In genomic region chr7:80628708-80629183, GRCm38 (mm10) we compare ENCODE assay signal across 8 mouse cellular contexts. TPM values are rescaled to one million over a fixed set of nuclear protein-coding genes. Genes with fewer than 3 reads are reported as not detected.
DNase-seq lines count a peak whose midpoint lies in the region; ATAC-seq and TF ChIP-seq lines count a peak whose summit lies in the region.

No protein-coding gene starts in this region.

- DNase-seq in adrenal gland, adult 2 months, result peak; percentile 54
- no peak for DNase-seq in adrenal gland, postnatal 4 days (ENCODE audit: low spot score in 2 of 2)
- no peak for DNase-seq in CH12.LX (ENCODE audit: extremely low read depth)
- DNase-seq in cerebellum, adult 9-11 months, result peak; percentile 96
- no peak for DNase-seq in heart, embryonic 10.5 days (ENCODE audit: low spot score)
- DNase-seq in kidney, postnatal 14 days, result peak; percentile 80
- peak; percentile 34 to 43 for DNase-seq in right cerebral cortex, postnatal 36 days (ENCODE audit: low spot score in 2 of 2)

- in situ Hi-C loops in CH12.LX (cut with MboI; ENCODE audit: low pct_ligation_motif_present, low pct_unique_long_range_greater_than_20kb, low sequenced_read_pairs), result no loop called here

- H3K36me3 ChIP-seq in CH12.LX (replicated peaks in 1 of 2; ENCODE audit: control insufficient read depth in 1 of 2, insufficient read depth in 1 of 2, low read length in 1 of 2), result peaks cover 3 to 34% of the 10 kb centered on the region in 2 experiments
- peaks cover 18% of the 10 kb centered on the region for H3K36me3 ChIP-seq in heart, embryonic 10.5 days
- no peaks in the 10 kb centered on the region for H3K36me3 ChIP-seq in liver, embryonic 16.5 days (ENCODE audit: control insufficient read depth, insufficient read depth)

- no peaks in the 10 kb centered on the region for H3K9me3 ChIP-seq in CH12.LX (replicated peaks; ENCODE audit: low read length)
- no peaks in the 10 kb centered on the region for H3K9me3 ChIP-seq in heart, embryonic 10.5 days
- no peaks in the 10 kb centered on the region for H3K9me3 ChIP-seq in liver, embryonic 16.5 days (replicated peaks; ENCODE audit: control insufficient read depth, low read length)

- ATAC-seq in liver, embryonic 16.5 days (ENCODE audit: low read depth), result peak; percentile 30; the same call in 1 of the 2 replicates

- H3K27ac ChIP-seq in CH12.LX (ENCODE audit: insufficient read depth, low read depth), result no peak overlapping the region
- H3K27ac ChIP-seq in heart, embryonic 10.5 days, result peak overlapping the region; percentile 74; the same call in 1 of the 2 replicates
- peak overlapping the region; percentile 23 for H3K27ac ChIP-seq in liver, embryonic 16.5 days (ENCODE audit: low read length)

- no peak for TF ChIP-seq POLR2A in CH12.LX (IDR thresholded peaks at IDR 0.05; ENCODE audit: low read depth, low read length)

- WGBS in heart, embryonic 10.5 days, result 47% methylated on average over 8 of the region's 8 CpGs
- WGBS in liver, embryonic 16.5 days (ENCODE audit: insufficient replicate concordance), result 9% methylated on average over 8 of the region's 8 CpGs

- no peak for TF ChIP-seq EP300 in CH12.LX (IDR thresholded peaks at IDR 0.05; ENCODE audit: low read length)

- no peak for TF ChIP-seq RAD21 in CH12.LX (IDR thresholded peaks at IDR 0.05; ENCODE audit: low read depth, low read length)

- no peaks in the 10 kb centered on the region for H3K79me2 ChIP-seq in CH12.LX (replicated peaks; ENCODE audit: control insufficient read depth, extremely low read depth, insufficient read depth, poor library complexity, severe bottlenecking)

- H3K4me2 ChIP-seq in CH12.LX (ENCODE audit: insufficient read depth, low read depth, poor library complexity, severe bottlenecking), result no peak overlapping the region
- H3K4me2 ChIP-seq in liver, embryonic 16.5 days (ENCODE audit: low read depth, low read length), result peak overlapping the region; percentile 38

- no peak for TF ChIP-seq CTCF in CH12.LX (conservative IDR thresholded peaks at IDR 0.05 in 1 of 2, IDR thresholded peaks at IDR 0.05 in 1 of 2; ENCODE audit: low read depth in 2 of 2, low read length in 2 of 2)

- H3K4me1 ChIP-seq in CH12.LX (ENCODE audit: control insufficient read depth in 1 of 2, insufficient read depth in 2 of 2), result peaks cover 0 to 14% of the 10 kb centered on the region in 2 experiments; a peak in 2 of 4 replicates
- H3K4me1 ChIP-seq in heart, embryonic 10.5 days, result peaks cover 41% of the 10 kb centered on the region
- peaks cover 23% of the 10 kb centered on the region for H3K4me1 ChIP-seq in liver, embryonic 16.5 days (ENCODE audit: control insufficient read depth, low read depth, low read length)

- no peak overlapping the region for H3K4me3 ChIP-seq in CH12.LX (replicated peaks in 1 of 3; ENCODE audit: low read depth in 2 of 3, low read length in 2 of 3, poor library complexity in 1 of 3)
- H3K4me3 ChIP-seq in heart, embryonic 10.5 days, result no peak overlapping the region
- H3K4me3 ChIP-seq in liver, embryonic 16.5 days (ENCODE audit: low read depth, low read length), result 0 out of 2 replicates have a peak overlapping the region, but pooled peaks have one; percentile 6

- H3K9ac ChIP-seq in CH12.LX (ENCODE audit: insufficient read depth, low read depth), result no peak overlapping the region
- no peak overlapping the region; the same call in 1 of the 2 replicates for H3K9ac ChIP-seq in liver, embryonic 16.5 days (ENCODE audit: low read depth, low read length)

- dilution Hi-C loops in CH12.LX (cut with MboI; ENCODE audit: extremely low pct_ligation_motif_present, extremely low pct_unique_long_range_greater_than_20kb, low sequenced_read_pairs), result no loop called here

- no peaks in the 10 kb centered on the region for H3K27me3 ChIP-seq in CH12.LX (replicated peaks)
- no peaks in the 10 kb centered on the region for H3K27me3 ChIP-seq in heart, embryonic 10.5 days (ENCODE audit: insufficient read depth, poor library complexity, severe bottlenecking)
- no peaks in the 10 kb centered on the region for H3K27me3 ChIP-seq in liver, embryonic 16.5 days (ENCODE audit: control insufficient read depth, insufficient read depth, low read depth, low read length)

TF ChIP-seq in CH12.LX, 34 proteins besides CTCF, POLR2A, EP300 and RAD21:
- TF ChIP-seq MEF2A (IDR thresholded peaks at IDR 0.05; ENCODE audit: borderline replicate concordance, low read depth, low read length), result no peak
- no peak for TF ChIP-seq GABPA (IDR thresholded peaks at IDR 0.05; ENCODE audit: insufficient replicate concordance, low read depth, low read length)
- TF ChIP-seq ELF1 (IDR thresholded peaks at IDR 0.05; ENCODE audit: low read depth, low read length), result 0 out of 2 replicates have a peak, but pooled peaks have one; percentile 11
TF ChIP-seq in CH12.LX: peak in this region for 1.

RNA-seq across cellular contexts. Expression of gene Crtc3, which starts 59.9 kb away (rescaled TPM):
- 10 to 100 TPM; 27.1 to 27.7 TPM for total RNA-seq in adrenal gland, adult 2 months (2021)
- polyA plus RNA-seq in adrenal gland, adult 2 months (2012; rRNA removed), result 39.7 and 50.3 TPM in 2 replicates
- 10 to 100 TPM; 36.4 to 39.8 TPM for total RNA-seq in adrenal gland, postnatal 4 days (2021)
- total RNA-seq in CH12.LX (2012; rRNA removed), result 3.9 and 4.4 TPM in 2 replicates
- total RNA-seq in CH12.LX (2014; rRNA removed), result 1.2 and 1.3 TPM in 2 replicates
- polyA plus RNA-seq in CH12.LX (2012; ENCODE audit: insufficient read length, low read depth), result 5.8 and 9.1 TPM in 2 replicates
- polyA plus RNA-seq in heart, embryonic 10.5 days (2016; fragmentation: Nextera tagmentation; extraction: Ambion mirVana), result 14.6 and 18.6 TPM in 2 replicates
- 3.7 and 4.3 TPM in 2 replicates for polyA plus RNA-seq in liver, embryonic 16.5 days (2015; fragmentation: Nextera tagmentation; extraction: Ambion mirVana)

Comparison
In these comparisons a context has a peak if more than half of its experiments do, and no peak if none do; other contexts are left out.
1. DNase-seq: peak in adrenal gland, adult 2 months (single experiment), cerebellum, adult 9-11 months (single experiment), kidney, postnatal 14 days (single experiment) and right cerebral cortex, postnatal 36 days (2 of 2); none in adrenal gland, postnatal 4 days (0 of 2), CH12.LX (single experiment) and heart, embryonic 10.5 days (single experiment).